Mouse (Mus musculus): Measurements from ENCODE around the gene Olfr521.
"Not testable (repeated sequence)": the region's sequence is repeated elsewhere in the genome, so short reads cannot be mapped to it uniquely, and the experiment has no call there.

DNA sequence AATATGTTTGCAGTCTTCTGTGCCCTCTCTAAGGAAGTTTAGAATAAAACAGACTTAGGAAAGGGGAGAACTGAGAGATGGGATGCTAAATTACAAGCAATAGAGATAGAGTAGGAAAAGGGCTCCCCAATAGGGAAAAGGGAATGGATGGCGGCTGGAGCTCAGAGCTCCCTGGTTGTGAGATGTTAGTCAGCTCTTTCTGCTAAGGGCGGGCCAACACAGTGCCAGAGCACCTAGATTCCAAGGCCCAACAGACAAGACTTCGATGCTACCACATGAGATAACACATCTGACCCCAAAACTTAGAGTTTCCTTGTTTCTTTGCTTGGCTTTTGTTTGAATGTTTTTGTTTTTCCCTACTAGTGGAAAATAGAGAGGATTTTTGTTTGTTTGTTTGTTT is 40.7 kb downstream of the Olfr521 start:
- TF ChIP-seq CTCF (IDR thresholded peaks at IDR 0.05; ENCODE audit: control insufficient read depth, insufficient read depth, insufficient read length); MYOG (IDR thresholded peaks at IDR 0.05; ENCODE audit: control insufficient read depth, extremely low read depth, insufficient read length); MAX (IDR thresholded peaks at IDR 0.05); USF1 (IDR thresholded peaks at IDR 0.05; ENCODE audit: low read depth); MYOD1 (IDR thresholded peaks at IDR 0.05; ENCODE audit: control insufficient read depth, insufficient read length, low read depth): not testable (repeated sequence)
